Mouse (Mus musculus) olfactory bulb, adult 2 months (tissue): ENCODE data around the gene Klf5. TPM values are rescaled to one million over a fixed set of nuclear protein-coding genes. Genes with fewer than 3 reads are reported as not detected.

ENCODE experiments used
- H3K27ac ChIP-seq: fragments of 200-500 bp; 2 replicates; pipeline ENCODE4 v1.5.1; 2012; ENCODE audit warnings: low read depth, low read length; ENCODE audit not compliant: insufficient read depth
- H3K4me1 ChIP-seq: fragments of 200-500 bp; 2 replicates; pipeline ENCODE4 v1.6.1; 2012; ENCODE audit warnings: low read length; ENCODE audit not compliant: control insufficient read depth, insufficient read depth
- H3K4me3 ChIP-seq: fragments of 200-500 bp; 2 replicates; pipeline ENCODE4 v1.5.1; 2012; ENCODE audit warnings: mild to moderate bottlenecking, low read depth, low read length, moderate library complexity; ENCODE audit not compliant: insufficient read depth
- CTCF ChIP-seq: fragments of 200-500 bp; IDR thresholded peaks from 2 replicates; pipeline ENCODE4 v1.5.1; 2012; ENCODE audit warnings: low read depth, mild to moderate bottlenecking, low read length, moderate library complexity; ENCODE audit not compliant: insufficient read depth
- POLR2A ChIP-seq: fragments of 200-500 bp; IDR thresholded peaks from 2 replicates; pipeline ENCODE4 v1.6.1; 2012; ENCODE audit warnings: mild to moderate bottlenecking, low read depth, low read length, moderate library complexity; ENCODE audit not compliant: insufficient read depth
- WGBS: fragments of 180-500 bp; shearing (Covaris S2); methylation state at CpG from one replicate; pipeline ENCODE4 v1.1.7; 2018; 5-methylcytosine and 5-hydroxymethylcytosine counted together
- polyA plus RNA-seq: library from polyadenylated mRNA; stranded (reverse); fragments of >200 nt; gene quantifications from 2 replicates; pipeline ENCODE4 v1.2.4, GENCODE M21; 2012; ENCODE audit warnings: low replicate concordance; ENCODE audit not compliant: missing spikeins, insufficient read depth, insufficient read length

Klf5 gene
- polyA plus RNA-seq, 1 experiment: not detected

DNA sequence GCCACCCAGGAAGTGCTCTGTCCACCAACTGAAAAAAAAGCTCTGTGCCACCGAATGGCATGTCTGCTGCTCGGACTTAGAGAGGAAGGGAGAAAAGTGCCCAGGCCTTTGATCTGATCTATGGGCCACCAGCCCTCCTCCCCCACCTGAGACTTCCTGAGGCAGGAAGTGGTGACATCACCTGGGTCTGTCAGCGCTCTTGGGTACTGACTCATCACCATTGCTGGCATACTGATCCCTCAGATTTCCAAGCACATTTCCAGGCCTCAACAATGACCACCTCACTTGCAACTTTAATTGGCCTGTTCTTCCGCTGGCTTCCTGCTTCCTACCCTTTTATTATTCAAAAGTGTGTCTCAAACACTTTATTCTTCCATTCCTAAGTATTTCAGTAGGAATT, 26.0 kb downstream of the Klf5 start:
- no peak overlapping the region for H3K27ac ChIP-seq
- 88% methylated on average over 4 of the region's 4 CpGs for WGBS
- TF ChIP-seq CTCF: no peak
- TF ChIP-seq POLR2A: no peak
- no peak overlapping the region for H3K4me3 ChIP-seq
- 0 out of 2 replicates have a peak, but pooled peaks cover 3% of the 10 kb centered on the region for H3K4me1 ChIP-seq

DNA sequence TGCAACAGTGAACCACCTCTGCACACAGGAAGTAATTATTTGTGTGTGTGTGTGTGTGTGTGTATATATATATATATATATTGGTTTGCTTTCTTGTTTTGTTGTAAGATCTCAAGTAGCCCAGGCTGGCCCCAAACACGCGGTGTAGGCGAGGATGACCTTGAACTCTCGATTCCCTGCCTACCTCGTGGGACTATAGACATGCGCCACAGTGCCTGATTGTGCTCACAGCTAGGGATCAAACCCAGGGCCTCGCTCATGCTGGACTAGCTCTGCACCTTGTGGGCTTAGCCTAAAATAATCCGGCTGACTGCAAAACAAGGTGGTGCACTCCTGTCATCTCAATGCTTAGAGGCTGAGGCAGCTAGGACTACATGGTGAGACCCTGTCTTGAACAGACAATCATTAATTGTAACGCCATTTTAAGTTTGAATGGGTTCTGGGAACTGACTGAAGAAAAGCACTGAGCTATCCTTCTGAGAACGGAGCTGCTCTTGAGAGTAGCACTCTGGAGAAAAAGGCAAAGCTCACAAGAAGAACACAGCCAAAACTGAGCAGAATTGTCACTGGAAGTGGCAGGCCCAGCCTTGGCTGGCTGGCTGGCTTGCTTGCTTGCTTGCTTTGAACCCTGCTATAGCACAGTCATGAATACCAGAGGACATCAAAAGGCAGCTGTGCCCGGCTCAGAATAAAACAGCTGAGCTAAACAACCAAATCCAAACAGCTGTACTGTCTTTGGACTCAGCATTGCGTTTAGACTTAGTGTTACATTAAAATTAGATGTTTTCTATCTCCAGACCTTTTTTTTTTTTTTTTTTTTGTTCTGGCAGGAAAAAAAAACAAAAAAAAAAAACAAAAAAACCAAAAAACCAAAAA, 27.3 kb downstream of the Klf5 start:
- Histone ChIP-seq H3K4me3 (no peak overlapping the region), H3K4me1 (0 out of 2 replicates have a peak, but pooled peaks cover 3% of the 10 kb centered on the region), H3K27ac (no peak overlapping the region)
- TF ChIP-seq POLR2A (no peak), CTCF (no peak)
- 84% methylated on average over 12 of the region's 12 CpGs for WGBS

DNA sequence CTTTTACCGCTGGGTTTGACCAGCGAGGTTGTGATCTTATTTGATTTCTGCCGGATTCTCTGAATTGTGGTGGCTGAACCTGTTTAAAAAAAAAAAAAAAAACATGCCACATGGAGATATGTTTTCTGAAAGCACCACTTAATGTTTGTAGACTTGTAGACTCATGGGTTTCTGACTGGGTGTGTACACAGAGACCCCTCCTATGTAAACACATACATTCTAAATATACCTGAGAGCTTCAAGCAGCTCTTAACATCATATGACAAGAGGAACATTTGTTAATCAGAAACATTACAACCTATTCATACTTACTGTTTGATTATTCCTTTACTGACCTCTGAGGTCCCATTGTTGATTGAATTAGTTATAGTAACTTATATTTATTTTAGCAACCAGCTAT, 38.1 kb downstream of the Klf5 start:
- no peak overlapping the region for H3K4me3 ChIP-seq
- 94% methylated on average over 3 of the region's 3 CpGs for WGBS
- H3K4me1 ChIP-seq: no peaks in the 10 kb centered on the region
- TF ChIP-seq CTCF (no peak), POLR2A (no peak)
- no peak overlapping the region for H3K27ac ChIP-seq

DNA sequence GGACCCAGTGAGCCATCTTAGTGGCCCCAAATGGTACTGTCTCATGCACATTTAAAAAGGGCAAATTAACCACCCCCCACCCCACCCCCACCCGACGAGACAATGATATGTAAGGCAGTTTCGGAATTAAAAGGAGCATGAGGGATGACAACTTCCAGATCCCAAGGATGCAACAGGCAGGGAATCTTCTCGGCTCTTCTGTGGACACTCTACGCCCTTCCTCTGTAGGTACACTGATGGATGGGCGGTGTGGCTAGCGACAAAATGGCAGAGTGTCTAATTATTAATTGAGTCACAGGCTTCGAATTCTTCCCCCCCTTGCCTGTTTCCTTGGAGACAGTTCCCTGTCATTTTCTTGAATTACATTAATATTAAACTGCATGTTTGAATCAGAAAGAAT, 40.5 kb downstream of the Klf5 start:
- Histone ChIP-seq H3K27ac (no peak overlapping the region), H3K4me3 (no peak overlapping the region), H3K4me1 (no peaks in the 10 kb centered on the region)
- 67% methylated on average over 8 of the region's 8 CpGs for WGBS
- no peak for TF ChIP-seq CTCF
- no peak for TF ChIP-seq POLR2A

DNA sequence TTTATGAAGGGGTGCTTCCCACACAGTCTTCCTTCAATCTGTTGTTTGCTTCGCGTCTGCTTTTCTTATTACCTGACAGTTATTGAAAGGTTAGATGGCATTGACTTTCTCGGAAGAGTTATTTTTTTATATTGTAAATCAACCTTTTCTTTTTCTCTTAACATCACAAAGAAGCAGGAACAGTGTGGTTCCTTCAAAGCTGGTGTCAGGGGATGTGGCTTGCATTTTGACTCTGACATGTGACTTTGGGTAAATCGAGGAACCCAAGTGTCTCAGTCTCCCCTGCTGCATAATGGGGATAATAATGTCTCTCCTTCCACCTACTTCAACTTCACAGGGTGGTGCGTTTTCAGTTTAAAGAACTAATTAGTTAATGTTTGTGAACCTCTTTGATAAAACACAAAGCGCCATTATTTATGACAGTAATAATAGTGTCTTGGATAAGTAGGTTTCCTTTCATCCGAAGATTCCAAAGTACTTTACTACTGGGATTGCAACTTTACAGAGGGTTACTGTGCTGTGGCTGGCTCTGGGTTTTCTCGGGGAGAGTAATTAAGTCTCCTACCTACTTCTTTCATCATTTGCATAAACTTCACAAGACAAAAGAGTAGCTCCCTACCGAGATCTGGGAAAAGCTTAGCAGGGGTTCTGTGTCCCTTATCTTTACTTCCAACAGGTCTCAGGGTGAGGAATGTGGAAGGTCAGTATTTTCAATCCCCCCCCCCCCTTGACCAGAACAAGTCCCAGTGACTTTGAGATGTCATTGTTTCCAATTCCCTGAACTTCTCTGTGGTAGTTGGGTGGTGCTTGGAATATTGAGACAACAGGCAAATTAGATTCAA, 41.4 kb downstream of the Klf5 start:
- TF ChIP-seq POLR2A (no peak), CTCF (no peak)
- H3K4me1 ChIP-seq: no peaks in the 10 kb centered on the region
- H3K4me3 ChIP-seq: no peak overlapping the region
- no peak overlapping the region for H3K27ac ChIP-seq
- WGBS: 25% methylated on average over 9 of the region's 9 CpGs

DNA sequence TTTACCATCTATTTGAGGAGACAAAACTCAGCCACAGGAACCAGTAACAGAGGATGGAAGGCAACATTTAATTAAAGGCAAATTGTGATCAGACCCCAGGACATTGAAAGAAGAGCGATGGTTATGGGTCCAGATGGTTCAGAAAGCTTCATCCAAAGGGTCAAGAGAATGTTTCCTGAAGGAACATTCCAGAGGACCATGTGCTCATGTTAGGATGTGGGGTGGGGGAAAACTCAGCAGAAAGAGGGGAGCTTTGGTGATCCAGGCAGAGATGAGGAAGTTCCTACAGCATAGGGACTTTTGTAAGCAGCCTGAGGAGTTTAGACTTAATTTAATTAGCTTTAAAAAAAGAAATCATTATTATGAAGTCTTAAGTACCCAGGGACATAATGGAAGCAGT, 42.2 kb downstream of the Klf5 start:
- H3K4me3 ChIP-seq: no peak overlapping the region
- WGBS: 84% methylated on average over 1 of the region's 1 CpGs
- no peak overlapping the region for H3K27ac ChIP-seq
- no peaks in the 10 kb centered on the region for H3K4me1 ChIP-seq
- TF ChIP-seq CTCF: no peak
- no peak for TF ChIP-seq POLR2A

DNA sequence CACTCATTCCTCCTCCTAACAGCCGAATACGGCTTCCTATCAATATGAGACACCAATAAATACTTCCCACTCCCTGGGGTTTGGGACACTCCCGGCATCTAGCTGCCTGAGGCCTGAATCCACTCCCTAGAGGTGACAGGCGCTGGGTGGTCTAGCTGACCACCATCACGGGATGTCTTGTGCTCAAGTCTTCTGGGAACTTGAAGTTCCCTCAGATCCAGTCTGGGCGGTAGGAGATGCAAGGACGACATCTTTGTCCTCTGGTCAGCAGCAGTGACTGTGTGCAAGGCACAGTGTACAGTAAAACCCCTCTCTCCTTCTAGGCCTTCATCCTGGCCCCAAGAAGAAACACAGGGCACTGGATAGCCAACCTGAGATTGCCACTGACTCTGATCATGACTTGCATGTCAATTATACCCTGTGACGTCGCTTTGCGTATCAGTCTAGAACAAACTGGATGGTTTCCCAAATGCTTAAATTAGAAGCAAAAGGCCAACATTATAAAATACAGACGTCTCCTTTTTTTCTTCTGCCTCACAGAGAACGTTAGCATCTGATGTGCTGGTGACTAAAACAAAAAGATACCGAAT, 49.8 kb downstream of the Klf5 start:
- no peaks in the 10 kb centered on the region for H3K4me1 ChIP-seq
- no peak overlapping the region for H3K4me3 ChIP-seq
- 80% methylated on average over 13 of the region's 13 CpGs for WGBS
- no peak overlapping the region for H3K27ac ChIP-seq
- TF ChIP-seq CTCF: no peak
- TF ChIP-seq POLR2A: no peak

DNA sequence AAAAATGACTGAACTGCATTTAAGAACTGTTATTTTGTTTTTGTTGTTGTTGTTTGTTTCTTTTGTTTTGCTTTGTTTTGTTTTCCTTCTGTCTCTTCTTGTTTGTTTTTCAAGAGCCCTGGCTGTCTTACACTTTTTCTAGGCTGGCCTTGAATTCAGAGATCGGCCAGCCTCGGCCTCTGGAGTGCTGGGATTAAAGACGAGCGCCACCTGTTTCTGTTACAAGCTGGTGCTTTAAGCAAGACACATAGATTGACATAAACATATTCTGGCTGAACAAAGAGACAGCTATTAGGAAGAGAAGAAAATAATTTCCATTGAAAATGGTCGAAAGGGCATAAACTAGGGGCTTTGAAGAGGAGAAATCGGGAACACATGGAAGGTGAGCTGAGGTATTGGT, 51.1 kb downstream of the Klf5 start:
- WGBS: 90% methylated on average over 6 of the region's 6 CpGs
- TF ChIP-seq POLR2A (no peak), CTCF (no peak)
- no peak overlapping the region for H3K27ac ChIP-seq

DNA sequence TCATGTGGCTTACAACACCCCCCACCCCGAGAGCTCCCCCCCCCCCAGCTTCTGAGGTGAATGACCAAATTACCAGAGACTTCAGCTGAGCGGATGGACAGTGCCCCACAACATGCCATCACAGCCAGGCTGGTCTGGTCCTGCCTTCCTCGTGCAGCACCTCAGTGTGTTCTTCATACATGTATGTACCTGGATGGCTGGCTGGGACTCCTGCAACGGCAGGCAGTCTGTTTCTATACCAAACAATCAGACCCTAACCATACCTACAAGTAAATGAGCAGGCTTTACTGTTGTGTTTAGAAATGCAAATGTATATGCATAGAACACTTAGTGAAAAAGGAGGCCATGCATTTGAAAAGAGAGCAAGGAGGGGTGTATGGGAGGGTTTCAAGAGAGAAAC, 54.5 kb downstream of the Klf5 start:
- no peaks in the 10 kb centered on the region for H3K4me1 ChIP-seq
- no peak for TF ChIP-seq CTCF
- TF ChIP-seq POLR2A: no peak
- H3K4me3 ChIP-seq: no peak overlapping the region
- 58% methylated on average over 4 of the region's 4 CpGs for WGBS
- H3K27ac ChIP-seq: no peak overlapping the region

More for the DNA sequence above, 51.1 kb downstream of the Klf5 start:
- no peaks in the 10 kb centered on the region for H3K4me1 ChIP-seq
- no peak overlapping the region for H3K4me3 ChIP-seq
